Mouse (Mus musculus) hindbrain, postnatal 0 days (tissue): Measurements from ENCODE around the gene B3galnt1. TPM values are rescaled to one million over a fixed set of nuclear protein-coding genes. Genes with fewer than 3 reads are reported as not detected.

Experiments
- ATAC-seq: fragments of 200-750 bp; cut with Nextera tagmentation; 2 replicates; pipeline ENCODE4 v1.8.0; 2017; ENCODE audit warnings: mild to moderate bottlenecking, moderate TSS enrichment, moderate library complexity
- DNase-seq: peaks from one replicate; pipeline ENCODE4 v3.0.0-alpha.2; 2015; ENCODE audit warnings: low spot score
- H3K27ac ChIP-seq: fragments of 300-500 bp; sonication (generic); 2 replicates; pipeline ENCODE4 v1.5.1; 2014; ENCODE audit warnings: mild to moderate bottlenecking
- H3K27me3 ChIP-seq: fragments of 300-500 bp; sonication (generic); 2 replicates; pipeline ENCODE4 v1.6.1; 2014; ENCODE audit warnings: low read length, mixed read lengths; ENCODE audit not compliant: insufficient read depth
- H3K36me3 ChIP-seq: fragments of 300-500 bp; sonication (generic); 2 replicates; pipeline ENCODE4 v1.6.1; 2014; ENCODE audit warnings: low read length, mixed read lengths; ENCODE audit not compliant: insufficient read depth
- H3K4me1 ChIP-seq: fragments of 300-500 bp; sonication (generic); 2 replicates; pipeline ENCODE4 v1.6.1; 2014; ENCODE audit warnings: antibody characterized with exemption, low read length, mixed read lengths; ENCODE audit not compliant: insufficient read depth
- H3K4me2 ChIP-seq: fragments of 300-500 bp; sonication (generic); 2 replicates; pipeline ENCODE4 v1.6.1; 2014; ENCODE audit warnings: low read depth, mild to moderate bottlenecking, low read length, moderate library complexity, mixed read lengths
- H3K4me3 ChIP-seq: fragments of 300-500 bp; sonication (generic); 2 replicates; pipeline ENCODE4 v1.5.1; 2014; ENCODE audit warnings: low read length
- H3K9ac ChIP-seq: fragments of 300-500 bp; sonication (generic); replicated peaks from 2 replicates; pipeline ENCODE4 v1.6.1; 2014; ENCODE audit warnings: mild to moderate bottlenecking, low read length, moderate library complexity, mixed read lengths
- H3K9me3 ChIP-seq: fragments of 300-500 bp; sonication (generic); 2 replicates; pipeline ENCODE4 v1.6.1; 2016; ENCODE audit warnings: low read length, mixed read lengths
- CTCF ChIP-seq: IDR thresholded peaks from 2 replicates; pipeline ENCODE4 v1.5.1; 2016; ENCODE audit warnings: antibody characterized with exemption, control low read depth, low read depth
- WGBS: fragments of 180-500 bp; shearing (Covaris S2); extraction: QIAGEN DNeasy Blood & Tissue Kit; methylation state at CpG from one replicate; pipeline ENCODE4 v1.1.7; 2014; 5-methylcytosine and 5-hydroxymethylcytosine counted together
- polyA plus RNA-seq: library from polyadenylated mRNA; unstranded; fragments of >200 nt; fragmentation: Nextera tagmentation; extraction: Ambion mirVana; gene quantifications from 2 replicates; pipeline ENCODE4 v1.2.1, GENCODE M21; 2015
- total RNA-seq: library from RNA; depleted of rRNA; stranded (reverse); fragments of >200 nt; gene quantifications from 2 replicates; pipeline ENCODE4 v1.2.3, GENCODE M21; 2014

The B3galnt1 gene
- total and polyA plus RNA-seq, 2 experiments from 2014 or later = 67.0 to 90.6 TPM

- Histone ChIP-seq H3K4me2 (no peak overlapping the region), H3K4me1 (peaks cover 9% of the 10 kb centered on the region), H3K4me3 (no peak overlapping the region), H3K9me3 (no peaks in the 10 kb centered on the region), H3K9ac (no peak overlapping the region), H3K36me3 (no peaks in the 10 kb centered on the region), H3K27me3 (no peaks in the 10 kb centered on the region), H3K27ac (no peak overlapping the region)
- ATAC-seq (no peak), DNase-seq (no peak)
- no peak for TF ChIP-seq CTCF
- 65% methylated on average over 9 of the region's 9 CpGs for WGBS
Observed at GRCm38 (mm10) chr3:69594071-69594470, 4.7 kb downstream of the B3galnt1 start.

- no peaks in the 10 kb centered on the region for H3K27me3 ChIP-seq
- H3K36me3 ChIP-seq = no peaks in the 10 kb centered on the region
- no peak overlapping the region for H3K27ac ChIP-seq
- peaks cover 9% of the 10 kb centered on the region for H3K4me1 ChIP-seq
- H3K9ac ChIP-seq = no peak overlapping the region
- DNase-seq (no peak), ATAC-seq (no peak)
- no peaks in the 10 kb centered on the region for H3K9me3 ChIP-seq
- 92% methylated on average over 8 of the region's 8 CpGs for WGBS
- no peak for TF ChIP-seq CTCF
- H3K4me2 ChIP-seq = no peak overlapping the region
- no peak overlapping the region for H3K4me3 ChIP-seq
Observed at GRCm38 (mm10) chr3:69593426-69593825, 5.3 kb downstream of the B3galnt1 start.

- 53% methylated on average over 10 of the region's 10 CpGs for WGBS
- Histone ChIP-seq H3K4me2 (no peak overlapping the region), H3K9me3 (no peaks in the 10 kb centered on the region), H3K4me1 (no peaks in the 10 kb centered on the region), H3K27ac (no peak overlapping the region), H3K9ac (no peak overlapping the region), H3K4me3 (no peak overlapping the region), H3K36me3 (no peaks in the 10 kb centered on the region), H3K27me3 (no peaks in the 10 kb centered on the region)
- DNase-seq = no peak
- no peak for TF ChIP-seq CTCF
- no peak for ATAC-seq
Observed at GRCm38 (mm10) chr3:69588101-69588760, 10.5 kb downstream of the B3galnt1 start.

GRCm38 (mm10) chr3:69583798-69584197 lies 15.0 kb downstream of the B3galnt1 start:
- no peaks in the 10 kb centered on the region for H3K4me1 ChIP-seq
- no peak overlapping the region for H3K4me3 ChIP-seq
- TF ChIP-seq CTCF = no peak
- H3K27me3 ChIP-seq = no peaks in the 10 kb centered on the region
- H3K4me2 ChIP-seq = no peak overlapping the region
- DNase-seq (no peak), ATAC-seq (no peak)
- no peaks in the 10 kb centered on the region for H3K36me3 ChIP-seq
- no peak overlapping the region for H3K27ac ChIP-seq
- WGBS = 90% methylated on average over 1 of the region's 1 CpGs
- H3K9me3 ChIP-seq = no peaks in the 10 kb centered on the region
- no peak overlapping the region for H3K9ac ChIP-seq

GRCm38 (mm10) chr3:69578791-69579190 lies 20.0 kb downstream of the B3galnt1 start:
- peak; percentile 28 for DNase-seq
- peaks cover 16% of the 10 kb centered on the region; the same call in 1 of the 2 replicates for H3K36me3 ChIP-seq

GRCm38 (mm10) chr3:69576715-69577114 lies 22.0 kb downstream of the B3galnt1 start:
- no peaks in the 10 kb centered on the region for H3K9me3 ChIP-seq
- 86% methylated on average over 3 of the region's 3 CpGs for WGBS
- no peak for DNase-seq
- no peak overlapping the region for H3K27ac ChIP-seq
- H3K4me1 ChIP-seq = no peaks in the 10 kb centered on the region
- H3K9ac ChIP-seq = no peak overlapping the region
- ATAC-seq = no peak
- H3K4me3 ChIP-seq = no peak overlapping the region
- peaks cover 16% of the 10 kb centered on the region; the same call in 1 of the 2 replicates for H3K36me3 ChIP-seq
- H3K4me2 ChIP-seq = no peak overlapping the region
- no peaks in the 10 kb centered on the region for H3K27me3 ChIP-seq
- no peak for TF ChIP-seq CTCF

More at GRCm38 (mm10) chr3:69578791-69579190, 20.0 kb downstream of the B3galnt1 start:
- Histone ChIP-seq H3K9ac (no peak overlapping the region), H3K27ac (no peak overlapping the region), H3K4me2 (no peak overlapping the region), H3K4me3 (no peak overlapping the region), H3K4me1 (no peaks in the 10 kb centered on the region), H3K27me3 (no peaks in the 10 kb centered on the region), H3K9me3 (no peaks in the 10 kb centered on the region)
- no peak for ATAC-seq
- TF ChIP-seq CTCF = peak; percentile 48
- 87% methylated on average over 1 of the region's 1 CpGs for WGBS

- no peak overlapping the region for H3K4me2 ChIP-seq
- no peaks in the 10 kb centered on the region for H3K9me3 ChIP-seq
- ATAC-seq (no peak), DNase-seq (no peak)
- no peak overlapping the region for H3K27ac ChIP-seq
- no peak for TF ChIP-seq CTCF
- peaks cover 16% of the 10 kb centered on the region; the same call in 1 of the 2 replicates for H3K36me3 ChIP-seq
- WGBS = 98% methylated on average over 11 of the region's 11 CpGs
- H3K27me3 ChIP-seq = no peaks in the 10 kb centered on the region
- H3K4me1 ChIP-seq = no peaks in the 10 kb centered on the region
- no peak overlapping the region for H3K9ac ChIP-seq
- H3K4me3 ChIP-seq = no peak overlapping the region
Observed at GRCm38 (mm10) chr3:69575577-69575976, 23.2 kb downstream of the B3galnt1 start.
